Mouse (Mus musculus): ENCODE data around the gene Ugt1a8. TPM values are rescaled to one million over a fixed set of nuclear protein-coding genes. Genes with fewer than 3 reads are reported as not detected.
A peak's percentile ranks its signal among the peaks of the same experiment; 100 is the strongest.
"Not testable (repeated sequence)": the region's sequence is repeated elsewhere in the genome, so short reads cannot be mapped to it uniquely, and the experiment has no call there.

Gene Ugt1a8
- polyA plus RNA-seq, 1 experiment from 2014 or later: not detected

- Histone ChIP-seq H3K9ac (no peak overlapping the region), H3K9me3 (replicated peaks) (no peaks in the 10 kb centered on the region), H3K36me3 (no peaks in the 10 kb centered on the region), H3K4me1 (replicated peaks) (peaks cover 26% of the 10 kb centered on the region), H3K4me3 (replicated peaks) (no peak overlapping the region), H3K27ac (no peak overlapping the region), H3K4me2 (no peak overlapping the region), H3K27me3 (no peaks in the 10 kb centered on the region)
- DNase-seq (no peak), ATAC-seq (ENCODE audit: low read depth) (no peak)
- 74% methylated on average over 1 of the region's 1 CpGs for WGBS (ENCODE audit: insufficient replicate concordance)
Measured at GRCm38 (mm10) chr1:88138145-88138544, 50.5 kb downstream of the Ugt1a8 start.

GRCm38 (mm10) chr1:88140492-88140891, 52.9 kb downstream of the Ugt1a8 start:
- 28% methylated on average over 1 of the region's 1 CpGs for WGBS (ENCODE audit: insufficient replicate concordance)

GRCm38 (mm10) chr1:88143966-88144675, 56.5 kb downstream of the Ugt1a8 start:
- H3K36me3 ChIP-seq; H3K9me3 ChIP-seq (replicated peaks); H3K4me2 ChIP-seq; H3K27me3 ChIP-seq; H3K27ac ChIP-seq; H3K9ac ChIP-seq; H3K4me3 ChIP-seq (replicated peaks); ATAC-seq (ENCODE audit: low read depth); DNase-seq: not testable (repeated sequence)
- H3K4me1 ChIP-seq (replicated peaks): peaks cover 11% of the 10 kb centered on the region
- WGBS (ENCODE audit: insufficient replicate concordance): 2% methylated on average over 5 of the region's 5 CpGs

More at GRCm38 (mm10) chr1:88140492-88140891, 52.9 kb downstream of the Ugt1a8 start:
- not testable (repeated sequence) for H3K9ac ChIP-seq; H3K27ac ChIP-seq; H3K27me3 ChIP-seq; H3K4me3 ChIP-seq (replicated peaks); DNase-seq; H3K9me3 ChIP-seq (replicated peaks); H3K4me2 ChIP-seq; H3K36me3 ChIP-seq
- H3K4me1 ChIP-seq (replicated peaks): peaks cover 15% of the 10 kb centered on the region
- ATAC-seq (ENCODE audit: low read depth): peak; percentile 99

- WGBS (ENCODE audit: insufficient replicate concordance): 55% methylated on average over 2 of the region's 2 CpGs
- not testable (repeated sequence) for ATAC-seq (ENCODE audit: low read depth)
Measured at GRCm38 (mm10) chr1:88145278-88145677, 57.7 kb downstream of the Ugt1a8 start.

GRCm38 (mm10) chr1:88150133-88150532, 62.5 kb downstream of the Ugt1a8 start:
- not testable (repeated sequence) for H3K9me3 ChIP-seq (replicated peaks); H3K27ac ChIP-seq; H3K4me3 ChIP-seq (replicated peaks); H3K36me3 ChIP-seq; H3K4me1 ChIP-seq (replicated peaks); DNase-seq; H3K9ac ChIP-seq; H3K27me3 ChIP-seq; ATAC-seq (ENCODE audit: low read depth); H3K4me2 ChIP-seq
- 68% methylated on average over 2 of the region's 2 CpGs for WGBS (ENCODE audit: insufficient replicate concordance)

More at GRCm38 (mm10) chr1:88145278-88145677, 57.7 kb downstream of the Ugt1a8 start:
- not testable (repeated sequence) for H3K27me3 ChIP-seq; H3K9me3 ChIP-seq (replicated peaks); DNase-seq; H3K4me1 ChIP-seq (replicated peaks); H3K9ac ChIP-seq; H3K4me2 ChIP-seq; H3K27ac ChIP-seq; H3K4me3 ChIP-seq (replicated peaks); H3K36me3 ChIP-seq

- ATAC-seq (ENCODE audit: low read depth): no peak
- H3K9me3 ChIP-seq (replicated peaks): no peaks in the 10 kb centered on the region
- H3K27me3 ChIP-seq: no peaks in the 10 kb centered on the region
- no peak for DNase-seq
- no peak overlapping the region for H3K9ac ChIP-seq
- 37% methylated on average over 2 of the region's 2 CpGs for WGBS (ENCODE audit: insufficient replicate concordance)
- H3K4me3 ChIP-seq (replicated peaks): no peak overlapping the region
- H3K4me2 ChIP-seq: no peak overlapping the region
- H3K4me1 ChIP-seq (replicated peaks): no peaks in the 10 kb centered on the region
- H3K36me3 ChIP-seq: no peaks in the 10 kb centered on the region
- no peak overlapping the region for H3K27ac ChIP-seq
Measured at GRCm38 (mm10) chr1:88158430-88158829, 70.8 kb downstream of the Ugt1a8 start.

- WGBS (ENCODE audit: insufficient replicate concordance): 63% methylated on average over 5 of the region's 5 CpGs
- Histone ChIP-seq H3K9ac (no peak within 1 kb of the TSS), H3K4me3 (replicated peaks) (no peak within 1 kb of the TSS), H3K27me3 (no peaks in the 10 kb centered on the region), H3K9me3 (replicated peaks) (no peaks in the 10 kb centered on the region), H3K36me3 (no peaks in the 10 kb centered on the region), H3K4me1 (replicated peaks) (no peaks in the 10 kb centered on the region), H3K27ac (no peak within 1 kb of the TSS), H3K4me2 (no peak within 1 kb of the TSS)
- no peak for ATAC-seq (ENCODE audit: low read depth)
- DNase-seq: no peak
Measured at GRCm38 (mm10) chr1:88165711-88166110, 78.1 kb downstream of the Ugt1a8 start, which contains the start of gene Ugt1a5. Gene Ugt1a5 (plus strand): TSS chr1:88166012.

GRCm38 (mm10) chr1:88172190-88172589, 84.6 kb downstream of the Ugt1a8 start:
- H3K4me1 ChIP-seq (replicated peaks); H3K9ac ChIP-seq; H3K4me3 ChIP-seq (replicated peaks); ATAC-seq (ENCODE audit: low read depth); H3K27ac ChIP-seq; H3K4me2 ChIP-seq; H3K36me3 ChIP-seq; DNase-seq; H3K27me3 ChIP-seq: not testable (repeated sequence)
- WGBS (ENCODE audit: insufficient replicate concordance): 58% methylated on average over 6 of the region's 7 CpGs
- peaks cover 10% of the 10 kb centered on the region for H3K9me3 ChIP-seq (replicated peaks)

GRCm38 (mm10) chr1:88179657-88180056, 92.0 kb downstream of the Ugt1a8 start:
- DNase-seq (no peak), ATAC-seq (ENCODE audit: low read depth) (no peak)
- no peak overlapping the region for H3K4me3 ChIP-seq (replicated peaks)
- H3K4me2 ChIP-seq: no peak overlapping the region
- peaks cover 16% of the 10 kb centered on the region for H3K9me3 ChIP-seq (replicated peaks)
- no peaks in the 10 kb centered on the region for H3K36me3 ChIP-seq
- H3K27ac ChIP-seq: no peak overlapping the region
- WGBS (ENCODE audit: insufficient replicate concordance): 72% methylated on average over 1 of the region's 1 CpGs
- H3K27me3 ChIP-seq: no peaks in the 10 kb centered on the region
- no peaks in the 10 kb centered on the region for H3K4me1 ChIP-seq (replicated peaks)
- H3K9ac ChIP-seq: no peak overlapping the region

GRCm38 (mm10) chr1:88186325-88186935, 98.8 kb downstream of the Ugt1a8 start:
- H3K4me2 ChIP-seq: no peak overlapping the region
- H3K36me3 ChIP-seq: no peaks in the 10 kb centered on the region
- no peak overlapping the region for H3K27ac ChIP-seq
- DNase-seq (no peak), ATAC-seq (ENCODE audit: low read depth) (no peak)
- H3K4me3 ChIP-seq (replicated peaks): no peak overlapping the region
- H3K9ac ChIP-seq: no peak overlapping the region
- H3K9me3 ChIP-seq (replicated peaks): no peaks in the 10 kb centered on the region
- 63% methylated on average over 5 of the region's 5 CpGs for WGBS (ENCODE audit: insufficient replicate concordance)
- no peaks in the 10 kb centered on the region for H3K27me3 ChIP-seq
- no peaks in the 10 kb centered on the region for H3K4me1 ChIP-seq (replicated peaks)

- 63% methylated on average over 3 of the region's 3 CpGs for WGBS (ENCODE audit: insufficient replicate concordance)
- no peaks in the 10 kb centered on the region for H3K36me3 ChIP-seq
- ATAC-seq (ENCODE audit: low read depth): no peak
- no peak overlapping the region for H3K4me3 ChIP-seq (replicated peaks)
- no peak overlapping the region for H3K4me2 ChIP-seq
- no peak for DNase-seq
- no peak overlapping the region for H3K27ac ChIP-seq
- H3K9me3 ChIP-seq (replicated peaks): no peaks in the 10 kb centered on the region
- H3K4me1 ChIP-seq (replicated peaks): no peaks in the 10 kb centered on the region
- no peaks in the 10 kb centered on the region for H3K27me3 ChIP-seq
- no peak overlapping the region for H3K9ac ChIP-seq
Measured at GRCm38 (mm10) chr1:88192136-88192535, 104.5 kb downstream of the Ugt1a8 start.

- Histone ChIP-seq H3K4me3 (replicated peaks) (no peak overlapping the region), H3K4me2 (no peak overlapping the region), H3K4me1 (replicated peaks) (no peaks in the 10 kb centered on the region), H3K36me3 (no peaks in the 10 kb centered on the region), H3K27ac (no peak overlapping the region), H3K9me3 (replicated peaks) (no peaks in the 10 kb centered on the region), H3K27me3 (peaks cover 9% of the 10 kb centered on the region; the same call in 1 of the 2 replicates), H3K9ac (no peak overlapping the region)
- no peak for DNase-seq
- no peak for ATAC-seq (ENCODE audit: low read depth)
- WGBS (ENCODE audit: insufficient replicate concordance): 58% methylated on average over 1 of the region's 1 CpGs
Measured at GRCm38 (mm10) chr1:88195687-88196086, 108.1 kb downstream of the Ugt1a8 start.

All from liver, embryonic 13.5 days (tissue).